Mouse (Mus musculus) stomach, embryonic 14.5 days (tissue): ENCODE measurements around the gene Adgrg1. TPM values are rescaled to one million over a fixed set of nuclear protein-coding genes. Genes with fewer than 3 reads are reported as not detected.

ENCODE experiments used
- ATAC-seq: fragments of 200-750 bp; cut with Nextera tagmentation; 2 replicates; pipeline ENCODE4 v1.8.0; 2017; ENCODE audit warnings: low read depth, moderate TSS enrichment; ENCODE audit not compliant: insufficient number of reproducible peaks, insufficient read depth, low FRiP score
- H3K27ac ChIP-seq: fragments of 300-500 bp; sonication (generic); 2 replicates; pipeline ENCODE4 v1.5.1; 2014; ENCODE audit warnings: mild to moderate bottlenecking, low read length, moderate library complexity, mixed read lengths
- H3K27me3 ChIP-seq: fragments of 300-500 bp; sonication (generic); 2 replicates; pipeline ENCODE4 v1.6.1; 2014; ENCODE audit warnings: low read length, control low read depth, mixed read lengths; ENCODE audit not compliant: control insufficient read depth, insufficient read depth
- H3K36me3 ChIP-seq: fragments of 300-500 bp; sonication (generic); 2 replicates; pipeline ENCODE4 v1.6.1; 2014; ENCODE audit warnings: mild to moderate bottlenecking, control low read depth, low read length, moderate library complexity, mixed read lengths; ENCODE audit not compliant: control insufficient read depth, insufficient read depth
- H3K4me1 ChIP-seq: fragments of 300-500 bp; sonication (generic); 2 replicates; pipeline ENCODE4 v1.6.1; 2014; ENCODE audit warnings: low read length, control low read depth, mixed read lengths; ENCODE audit not compliant: control insufficient read depth, insufficient read depth
- H3K4me2 ChIP-seq: fragments of 300-500 bp; sonication (generic); replicated peaks from 2 replicates; pipeline ENCODE4 v1.6.1; 2014; ENCODE audit warnings: low read depth, low read length, control low read depth
- H3K4me3 ChIP-seq: fragments of 300-500 bp; sonication (generic); 2 replicates; pipeline ENCODE4 v1.5.1; 2014; ENCODE audit warnings: low read depth, low read length, control low read depth
- H3K9ac ChIP-seq: fragments of 300-500 bp; sonication (generic); replicated peaks from 2 replicates; pipeline ENCODE4 v1.6.1; 2014; ENCODE audit warnings: low read depth, mild to moderate bottlenecking, control low read depth, low read length, moderate library complexity, mixed read lengths
- H3K9me3 ChIP-seq: fragments of 300-500 bp; sonication (generic); 2 replicates; pipeline ENCODE4 v1.6.1; 2016; ENCODE audit warnings: low read depth, low read length, control low read depth; ENCODE audit not compliant: control insufficient read depth
- WGBS: fragments of 180-500 bp; shearing (Covaris S2); extraction: QIAGEN DNeasy Blood & Tissue Kit; methylation state at CpG from one replicate; pipeline ENCODE4 v1.1.7; 2014; 5-methylcytosine and 5-hydroxymethylcytosine counted together
- polyA plus RNA-seq: library from polyadenylated mRNA; unstranded; fragments of >200 nt; fragmentation: Nextera tagmentation; extraction: Ambion mirVana; gene quantifications from 2 replicates; pipeline ENCODE4 v1.2.1, GENCODE M21; 2014

Adgrg1 gene
- 43.8 and 50.9 TPM in 2 replicates for polyA plus RNA-seq

DNA sequence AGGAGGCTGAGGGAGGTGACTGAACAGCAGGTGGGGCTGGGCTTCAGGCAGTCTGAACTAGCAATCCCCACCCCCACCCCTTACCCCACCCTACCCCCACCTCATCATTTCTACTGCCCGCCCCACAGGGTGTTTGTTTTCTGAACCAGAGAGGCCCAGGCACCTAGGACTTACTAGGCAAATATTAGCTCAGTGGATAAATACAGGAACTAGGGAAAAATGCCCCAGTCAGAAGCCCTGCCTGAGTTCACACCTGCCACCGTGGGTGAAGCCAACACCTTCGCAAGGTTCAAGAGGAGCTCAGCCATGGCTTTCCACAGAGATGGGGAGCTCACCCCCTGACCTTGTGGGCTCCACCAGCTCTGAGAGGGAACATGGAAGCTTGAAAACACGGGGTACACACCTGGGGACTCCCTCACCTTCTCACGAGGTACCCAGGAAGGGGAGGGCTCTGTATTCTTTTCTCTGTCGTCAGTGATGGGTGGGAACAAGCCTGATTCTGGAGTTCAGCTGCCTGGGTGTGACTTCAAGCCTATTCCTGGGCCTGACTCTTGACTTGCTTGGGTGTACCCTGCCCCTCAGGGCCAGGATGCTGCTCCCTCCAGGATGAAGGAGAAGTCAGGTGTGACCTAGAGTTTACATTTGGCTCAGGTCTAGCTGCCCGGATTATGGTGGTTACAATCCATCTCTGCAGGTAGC, at the start of gene Adgrg1:
Gene Adgrg1, plus strand, starts transcription at position 285 of the 699 bp plus-strand sequence.
- H3K36me3 ChIP-seq: no peaks in the 10 kb centered on the region
- WGBS: 37% methylated on average over 7 of the region's 7 CpGs
- no peaks in the 10 kb centered on the region for H3K27me3 ChIP-seq
- peaks cover 3% of the 10 kb centered on the region; the same call in 1 of the 2 replicates for H3K4me1 ChIP-seq
- no peak within 1 kb of the TSS for H3K9ac ChIP-seq
- peak; percentile 84 for ATAC-seq
- H3K9me3 ChIP-seq: no peaks in the 10 kb centered on the region
- H3K4me3 ChIP-seq: no peak within 1 kb of the TSS
- peak within 1 kb of the TSS; percentile 90 for H3K27ac ChIP-seq
- 0 out of 2 replicates have a peak within 1 kb of the TSS, but pooled peaks have one; percentile 8 for H3K4me2 ChIP-seq

- Histone ChIP-seq H3K27ac (no peak overlapping the region), H3K9me3 (no peaks in the 10 kb centered on the region), H3K4me1 (peaks cover 6% of the 10 kb centered on the region; the same call in 1 of the 2 replicates), H3K4me2 (no peak overlapping the region), H3K27me3 (no peaks in the 10 kb centered on the region), H3K4me3 (no peak overlapping the region), H3K36me3 (no peaks in the 10 kb centered on the region), H3K9ac (no peak overlapping the region)
- no peak for ATAC-seq
- 73% methylated on average over 3 of the region's 3 CpGs for WGBS
These were observed 46.3 kb upstream of the Adgrg1 start for GRCm38 (mm10) chr8:94928227-94928626.

- ATAC-seq: no peak
- no peak overlapping the region for H3K27ac ChIP-seq
- no peaks in the 10 kb centered on the region for H3K4me1 ChIP-seq
- no peaks in the 10 kb centered on the region for H3K36me3 ChIP-seq
- H3K4me2 ChIP-seq: no peak overlapping the region
- no peaks in the 10 kb centered on the region for H3K9me3 ChIP-seq
- H3K4me3 ChIP-seq: no peak overlapping the region
- H3K27me3 ChIP-seq: no peaks in the 10 kb centered on the region
- no peak overlapping the region for H3K9ac ChIP-seq
- WGBS: 41% methylated on average over 5 of the region's 5 CpGs
These were observed 40.6 kb upstream of the Adgrg1 start for GRCm38 (mm10) chr8:94933918-94934317.

GRCm38 (mm10) chr8:94935172-94935571, 39.4 kb upstream of the Adgrg1 start:
- ATAC-seq: no peak
- no peak overlapping the region for H3K9ac ChIP-seq
- 77% methylated on average over 3 of the region's 3 CpGs for WGBS

DNA sequence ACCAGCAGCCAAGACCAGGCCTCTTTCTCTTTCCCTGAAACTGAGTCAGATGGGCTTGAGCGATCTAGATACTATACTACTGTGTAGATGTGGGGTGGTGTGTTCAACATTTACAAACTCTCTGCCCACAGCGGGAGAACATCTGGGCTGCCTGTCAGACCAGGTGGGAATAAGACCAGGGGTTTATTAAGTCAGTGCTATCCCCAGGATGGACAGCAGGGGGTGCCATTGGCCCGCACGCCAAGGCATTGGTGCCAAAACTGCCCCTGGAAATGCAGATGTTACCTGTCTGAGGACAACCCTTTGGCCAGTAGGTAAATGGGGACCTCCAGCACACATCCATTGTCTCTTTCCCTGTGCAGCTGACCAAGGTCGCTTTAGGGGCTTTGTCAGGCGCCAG, 32.0 kb upstream of the Adgrg1 start:
- Histone ChIP-seq H3K27ac (no peak overlapping the region), H3K9ac (no peak overlapping the region), H3K27me3 (no peaks in the 10 kb centered on the region), H3K9me3 (no peaks in the 10 kb centered on the region), H3K36me3 (no peaks in the 10 kb centered on the region), H3K4me2 (no peak overlapping the region), H3K4me1 (no peaks in the 10 kb centered on the region), H3K4me3 (no peak overlapping the region)
- 0 out of 2 replicates have a peak, but pooled peaks have one; percentile 20 for ATAC-seq
- 20% methylated on average over 6 of the region's 6 CpGs for WGBS

More at GRCm38 (mm10) chr8:94935172-94935571, 39.4 kb upstream of the Adgrg1 start:
- Histone ChIP-seq H3K4me3 (no peak overlapping the region), H3K4me2 (no peak overlapping the region), H3K27me3 (no peaks in the 10 kb centered on the region), H3K36me3 (no peaks in the 10 kb centered on the region), H3K4me1 (no peaks in the 10 kb centered on the region), H3K27ac (no peak overlapping the region), H3K9me3 (no peaks in the 10 kb centered on the region)

- 43% methylated on average over 6 of the region's 6 CpGs for WGBS
- no peak for ATAC-seq
- Histone ChIP-seq H3K27me3 (no peaks in the 10 kb centered on the region), H3K9ac (no peak overlapping the region), H3K4me3 (no peak overlapping the region), H3K4me2 (no peak overlapping the region), H3K9me3 (no peaks in the 10 kb centered on the region), H3K4me1 (no peaks in the 10 kb centered on the region), H3K36me3 (no peaks in the 10 kb centered on the region), H3K27ac (no peak overlapping the region)
These were observed 29.4 kb upstream of the Adgrg1 start for GRCm38 (mm10) chr8:94945185-94945584.

DNA sequence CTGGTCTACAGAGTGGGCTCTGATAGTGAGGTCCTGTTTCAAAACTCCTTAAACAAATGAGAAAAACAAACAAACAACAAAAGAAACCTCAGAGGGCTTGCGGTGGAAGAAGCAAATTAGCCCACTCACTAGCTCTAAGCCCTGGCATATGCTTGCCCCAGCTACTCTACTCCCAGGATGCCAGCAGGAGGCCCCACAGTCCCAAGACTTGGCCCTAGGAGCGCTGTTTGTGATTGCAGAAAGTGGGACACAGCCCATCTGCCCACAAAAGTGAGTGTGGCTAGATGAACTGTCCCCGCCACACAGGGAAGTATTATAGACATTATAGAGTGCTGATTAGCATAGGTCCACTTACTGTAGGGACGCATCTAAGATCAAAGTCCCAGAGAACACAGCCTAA, 26.1 kb upstream of the Adgrg1 start:
- Histone ChIP-seq H3K36me3 (no peaks in the 10 kb centered on the region), H3K4me3 (no peak overlapping the region), H3K27ac (no peak overlapping the region), H3K27me3 (no peaks in the 10 kb centered on the region), H3K4me2 (no peak overlapping the region), H3K4me1 (no peaks in the 10 kb centered on the region), H3K9ac (no peak overlapping the region), H3K9me3 (no peaks in the 10 kb centered on the region)
- WGBS: 83% methylated on average over 4 of the region's 4 CpGs
- no peak for ATAC-seq

DNA sequence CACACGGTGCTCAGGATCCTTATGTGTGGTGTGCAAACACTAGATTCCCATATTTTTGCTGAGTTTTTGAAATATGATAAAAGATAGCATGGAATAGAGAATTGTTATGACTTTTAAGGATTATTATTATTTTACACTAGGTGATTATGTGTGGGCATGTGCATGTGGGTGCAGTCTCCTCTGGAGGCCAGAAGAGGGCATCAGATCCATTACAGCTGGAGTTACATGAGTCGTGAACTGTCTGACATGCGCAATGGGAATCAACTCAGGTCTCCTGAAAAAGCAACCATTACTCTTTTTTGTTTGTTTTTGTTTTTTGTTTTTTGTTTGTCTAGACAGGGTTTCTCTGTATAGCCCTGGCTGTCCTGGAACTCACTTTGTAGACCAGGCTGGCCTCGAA, 25.5 kb upstream of the Adgrg1 start:
- H3K4me1 ChIP-seq: peaks cover 3% of the 10 kb centered on the region; the same call in 1 of the 2 replicates
- H3K4me2 ChIP-seq: no peak overlapping the region
- H3K27me3 ChIP-seq: no peaks in the 10 kb centered on the region

GRCm38 (mm10) chr8:94950046-94950445, 24.5 kb upstream of the Adgrg1 start:
- Histone ChIP-seq H3K4me3 (no peak overlapping the region), H3K4me1 (peaks cover 11% of the 10 kb centered on the region), H3K9ac (no peak overlapping the region), H3K9me3 (no peaks in the 10 kb centered on the region), H3K36me3 (no peaks in the 10 kb centered on the region), H3K27ac (no peak overlapping the region), H3K27me3 (no peaks in the 10 kb centered on the region), H3K4me2 (no peak overlapping the region)
- WGBS: 19% methylated on average over 4 of the region's 4 CpGs
- peak; percentile 48 for ATAC-seq

More for the DNA sequence above, 25.5 kb upstream of the Adgrg1 start:
- no peak for ATAC-seq
- WGBS: 84% methylated on average over 4 of the region's 4 CpGs
- Histone ChIP-seq H3K36me3 (no peaks in the 10 kb centered on the region), H3K27ac (no peak overlapping the region), H3K4me3 (no peak overlapping the region), H3K9me3 (no peaks in the 10 kb centered on the region), H3K9ac (no peak overlapping the region)
